Mouse (Mus musculus): ENCODE data around the gene Rrn3. TPM values are rescaled to one million over a fixed set of nuclear protein-coding genes. Genes with fewer than 3 reads are reported as not detected.

Rrn3 gene
- 27.3 and 30.3 TPM in 2 replicates for polyA plus RNA-seq (2015; fragmentation: Nextera tagmentation; extraction: Ambion mirVana)

DNA sequence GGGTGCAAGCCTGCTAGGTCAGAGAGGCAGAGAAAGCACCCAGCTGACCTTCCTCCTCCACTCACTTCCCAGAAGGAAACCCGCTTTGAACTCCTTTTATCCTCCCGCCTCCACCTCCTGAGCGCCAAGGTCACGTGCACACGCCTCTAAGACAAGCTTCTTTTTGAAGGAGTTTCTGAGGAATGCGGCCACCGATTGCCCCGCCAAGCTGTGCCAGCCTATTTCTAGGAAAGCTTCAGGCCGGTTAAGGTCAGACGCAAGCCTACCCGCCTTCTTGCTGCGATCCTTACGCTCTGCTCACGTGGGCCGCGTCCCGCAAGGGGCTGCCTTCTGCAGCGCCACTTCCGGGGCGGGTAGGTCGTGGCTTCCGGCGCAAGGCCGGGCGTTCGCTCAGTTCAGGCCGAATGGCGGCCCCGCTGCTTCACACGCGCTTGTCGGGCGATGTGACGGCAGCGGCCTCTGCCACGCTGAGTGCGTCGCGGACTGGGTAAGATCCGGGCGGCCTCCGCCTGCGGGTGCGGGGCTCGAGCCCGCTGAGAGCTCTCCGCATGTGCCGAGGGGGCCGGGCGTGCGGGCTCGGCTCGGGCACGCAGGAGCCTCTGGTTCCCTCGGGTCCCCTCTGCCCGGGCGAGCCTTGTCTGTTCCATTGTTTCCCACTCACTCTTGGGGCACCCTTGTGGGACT lies at the start of gene Rrn3:
TSS of gene Rrn3 (plus strand) at position 356 of the 684 bp plus-strand sequence.

DNA sequence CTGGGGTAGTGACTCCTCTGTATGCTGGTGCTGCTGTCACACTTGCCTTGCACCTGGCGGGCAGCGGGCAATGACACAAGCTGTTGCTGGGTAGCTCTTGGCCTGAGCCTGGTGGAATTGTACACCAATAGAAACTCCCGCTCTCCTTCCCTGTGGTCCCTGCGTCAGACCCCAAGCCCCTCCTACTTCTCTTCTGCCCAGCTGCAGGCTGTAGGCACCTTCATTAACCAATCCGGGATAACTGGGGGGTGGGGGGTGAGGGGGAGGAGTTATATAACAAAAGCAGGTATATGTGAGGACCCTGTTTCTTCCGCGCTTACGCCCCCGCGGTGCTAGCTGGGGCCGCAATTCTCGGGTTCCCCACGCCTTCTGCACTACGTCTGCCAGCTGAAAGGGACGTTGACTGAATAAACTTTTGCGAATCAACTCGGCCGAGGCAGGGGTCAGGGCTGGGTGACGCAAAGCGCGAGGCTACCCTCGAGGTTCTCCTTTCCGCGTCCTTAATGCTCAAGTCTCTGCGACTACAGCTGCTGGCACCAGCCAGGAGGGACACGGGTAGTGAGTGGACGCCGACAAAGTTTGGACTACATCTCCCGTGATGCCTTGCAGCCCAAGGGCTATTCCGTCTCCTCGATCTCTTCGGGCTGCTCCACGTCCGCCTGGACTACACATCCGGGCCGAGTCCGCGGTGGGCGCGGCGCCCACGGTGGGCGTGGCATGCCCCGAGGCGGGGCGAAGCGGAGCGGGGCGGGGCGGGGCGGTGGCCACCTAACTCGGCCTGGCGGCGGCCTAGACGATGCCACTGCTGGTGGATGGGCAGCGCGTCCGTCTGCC lies 38.3 kb downstream of the Rrn3 start, which contains the start of gene Ntan1:
TSS of gene Ntan1 (plus strand) at position 286 of the 834 bp plus-strand sequence.

Small RNAs within 50 kb of the gene (microRNA-seq; reads per million reads assigned to microRNA genes)
- 0 reads per million in 2 experiments for gene Gm27734

Other genes starting within 250 kb of the Rrn3 start
- gene Parn, start 112.5 kb upstream of the Rrn3 start, polyA plus RNA-seq (2015; fragmentation: Nextera tagmentation; extraction: Ambion mirVana), result 15.3 and 15.9 TPM in 2 replicates
- 27.8 and 30.8 TPM in 2 replicates for gene Bfar, start 108.8 kb upstream of the Rrn3 start, polyA plus RNA-seq (2015; fragmentation: Nextera tagmentation; extraction: Ambion mirVana)
- gene 3110001I22Rik, start 108.8 kb upstream of the Rrn3 start, polyA plus RNA-seq (2015; fragmentation: Nextera tagmentation; extraction: Ambion mirVana), result 1.6 and 1.9 TPM in 2 replicates
- not detected in 2 replicates for gene Pla2g10, start 49.7 kb upstream of the Rrn3 start, polyA plus RNA-seq (2015; fragmentation: Nextera tagmentation; extraction: Ambion mirVana)
- 114 and 122 TPM in 2 replicates for gene Ntan1, start 38.1 kb downstream of the Rrn3 start, polyA plus RNA-seq (2015; fragmentation: Nextera tagmentation; extraction: Ambion mirVana)
- 36.5 and 43.2 TPM in 2 replicates for gene Pdxdc1, start 122.4 kb downstream of the Rrn3 start, polyA plus RNA-seq (2015; fragmentation: Nextera tagmentation; extraction: Ambion mirVana)
- 2.3 and 2.5 TPM in 2 replicates for gene Mpv17l, start 122.5 kb downstream of the Rrn3 start, polyA plus RNA-seq (2015; fragmentation: Nextera tagmentation; extraction: Ambion mirVana)
- gene 2900011O08Rik, start 205.9 kb downstream of the Rrn3 start, polyA plus RNA-seq (2015; fragmentation: Nextera tagmentation; extraction: Ambion mirVana), result 0.10 and 0.28 TPM in 2 replicates
- gene Ifitm7, start 206.2 kb downstream of the Rrn3 start, polyA plus RNA-seq (2015; fragmentation: Nextera tagmentation; extraction: Ambion mirVana), result not detected in 2 replicates